Mouse (Mus musculus): ENCODE results near the gene Scarb1. TPM values are rescaled to one million over a fixed set of nuclear protein-coding genes. Genes with fewer than 3 reads are reported as not detected.
A peak's percentile ranks its signal among the peaks of the same experiment; 100 is the strongest.

The Scarb1 gene
- total RNA-seq, 2 experiments from 2014 or later: 22.0 to 28.0 TPM

- no peak for DNase-seq (ENCODE audit: low spot score in 2 of 2)
- intact Hi-C loops (cut with DNase I): no loop called here
These were observed 62.6 kb downstream of the Scarb1 start for GRCm38 (mm10) chr5:125278314-125278713.

DNA sequence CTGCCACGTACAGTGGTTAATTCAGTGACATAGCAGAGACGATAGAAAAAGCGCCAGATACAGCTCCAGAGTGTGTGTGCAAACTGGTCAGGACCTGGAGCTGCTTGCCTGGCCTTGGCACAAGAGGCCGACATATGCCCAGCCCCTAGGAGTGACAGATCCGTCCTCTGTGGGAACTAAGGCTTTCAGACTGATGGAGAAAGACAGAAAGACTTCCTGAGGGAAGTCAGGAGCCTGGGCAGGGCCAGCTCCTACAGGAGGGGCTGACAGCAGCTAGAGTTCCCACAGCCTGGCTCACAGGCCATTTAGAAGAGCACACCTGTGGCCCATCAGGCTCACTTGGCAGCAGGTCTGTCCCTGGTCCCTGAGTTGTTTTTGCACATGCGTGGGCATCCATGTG, 63.6 kb downstream of the Scarb1 start:
- DNase-seq (ENCODE audit: low spot score in 2 of 2): no peak
- intact Hi-C loops (cut with DNase I): no loop called here

GRCm38 (mm10) chr5:125276765-125277164, 64.1 kb downstream of the Scarb1 start:
- DNase-seq (ENCODE audit: low spot score in 2 of 2): no peak
- intact Hi-C loops (cut with DNase I): no loop called here

GRCm38 (mm10) chr5:125275315-125275714, 65.6 kb downstream of the Scarb1 start:
- DNase-seq (ENCODE audit: low spot score in 2 of 2): no peak
- intact Hi-C loops (cut with DNase I): no loop called here

GRCm38 (mm10) chr5:125274773-125275172, 66.1 kb downstream of the Scarb1 start:
- DNase-seq (ENCODE audit: low spot score in 2 of 2): no peak
- intact Hi-C loops (cut with DNase I): loop anchor here (5.0 kb wide), 2 partner anchors 93 to 257 kb away; no protein-coding TSS in a partner anchor

GRCm38 (mm10) chr5:125274182-125274581, 66.7 kb downstream of the Scarb1 start:
- intact Hi-C loops (cut with DNase I): loop anchor here (5.0 kb wide), 2 partner anchors 93 to 257 kb away; no protein-coding TSS in a partner anchor

DNA sequence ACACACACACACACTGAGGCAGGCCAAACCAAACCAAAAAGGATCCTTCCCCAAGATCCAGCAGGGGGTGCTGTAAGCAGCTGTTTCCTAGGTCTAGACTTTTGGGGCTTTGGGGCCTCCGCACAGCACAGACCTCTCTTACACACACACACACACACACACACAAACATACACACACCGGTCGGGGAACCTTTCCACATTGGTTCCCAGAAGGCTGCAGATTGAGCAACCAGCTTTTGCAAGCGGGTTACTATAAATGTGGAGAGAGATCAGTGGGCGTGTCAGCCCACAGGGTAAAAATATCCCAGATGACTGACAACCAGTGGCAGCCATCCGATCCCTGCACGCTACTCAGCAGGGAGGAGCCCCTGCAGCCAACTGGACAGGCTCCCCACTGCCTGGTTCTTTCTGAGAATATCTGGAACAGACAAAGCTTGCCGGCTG, 67.2 kb downstream of the Scarb1 start:
- DNase-seq (ENCODE audit: low spot score in 2 of 2): peak; percentile 53 to 55
- intact Hi-C loops (cut with DNase I): loop anchor here (5.0 kb wide), 2 partner anchors 94 to 256 kb away; no protein-coding TSS in a partner anchor

More at GRCm38 (mm10) chr5:125274182-125274581, 66.7 kb downstream of the Scarb1 start:
- DNase-seq (ENCODE audit: low spot score in 2 of 2): no peak

DNA sequence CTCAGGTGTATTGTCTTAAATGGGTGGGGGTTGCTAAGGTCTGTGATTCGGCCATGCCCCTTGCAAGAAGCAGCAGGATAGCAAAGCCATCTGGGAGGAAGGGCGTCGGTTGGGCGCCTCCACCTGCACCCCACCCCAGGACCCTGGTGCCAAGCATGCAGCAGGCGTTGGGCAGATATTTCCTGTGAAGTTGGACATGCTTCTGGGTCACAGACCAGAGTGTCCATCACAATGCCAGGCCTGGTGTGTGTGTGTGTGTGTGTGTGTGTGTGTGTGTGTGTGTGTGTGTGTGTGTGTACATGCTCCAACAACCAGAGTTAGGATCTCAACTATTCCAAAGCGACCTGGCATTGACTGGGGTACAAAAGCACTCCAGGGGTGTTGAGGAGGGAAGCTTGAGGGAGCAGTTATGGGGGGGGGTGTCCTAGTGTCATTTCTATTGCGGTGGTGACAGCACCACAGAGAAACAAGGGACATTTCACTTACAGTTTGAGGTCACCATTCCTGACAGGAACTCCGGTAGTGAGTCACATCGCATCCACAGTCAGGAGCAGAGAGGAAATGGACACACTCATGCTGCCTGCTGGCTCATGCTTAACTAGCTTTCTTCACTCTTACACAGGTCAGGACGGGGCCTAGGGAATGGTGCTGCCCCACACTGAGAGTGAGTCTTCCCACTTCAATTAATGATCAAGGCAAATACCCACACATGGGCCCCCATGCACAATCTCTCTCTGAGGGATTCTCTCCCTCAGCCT, 68.5 kb downstream of the Scarb1 start:
- intact Hi-C loops (cut with DNase I): loop anchor here (5.0 kb wide), 2 partner anchors 95 to 255 kb away; no protein-coding TSS in a partner anchor
- no peak for DNase-seq (ENCODE audit: low spot score in 2 of 2)

- peak; percentile 56 to 79 for DNase-seq (ENCODE audit: low spot score in 2 of 2)
- intact Hi-C loops (cut with DNase I): loop anchor here (2.0 to 5.0 kb wide), 3 partner anchors 96 to 371 kb away; no protein-coding TSS in a partner anchor
These were observed 69.2 kb downstream of the Scarb1 start for GRCm38 (mm10) chr5:125271531-125272203.

DNA sequence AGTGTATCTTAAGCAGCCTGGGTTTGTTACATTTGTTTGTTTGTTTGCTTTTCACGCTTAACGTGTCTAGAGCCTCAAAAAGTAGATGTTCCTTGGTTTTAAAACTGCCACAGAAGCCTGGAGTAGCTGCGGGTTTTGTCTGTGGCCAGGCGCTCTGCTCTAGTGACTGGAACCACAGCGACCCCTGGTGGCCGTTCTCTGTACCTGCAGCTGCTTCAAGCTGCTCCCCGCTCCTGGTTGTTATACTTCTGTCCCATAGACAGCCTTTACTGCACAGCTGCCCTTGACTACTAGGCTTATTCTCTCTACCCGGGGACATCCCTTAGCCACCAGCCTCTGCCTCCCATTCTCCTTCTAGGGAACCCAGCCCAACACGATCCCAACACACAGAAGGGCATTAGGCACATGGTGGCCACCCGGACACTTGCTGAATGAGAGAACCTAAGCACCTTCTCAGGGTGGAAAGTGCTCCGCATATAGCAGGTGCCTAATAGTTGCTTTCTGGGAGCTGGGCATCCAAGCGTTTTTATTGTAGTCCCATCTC, 70.2 kb downstream of the Scarb1 start:
- DNase-seq (ENCODE audit: low spot score in 2 of 2): peak; percentile 54 to 64
- intact Hi-C loops (cut with DNase I): loop anchor here (2.0 to 5.0 kb wide), 3 partner anchors 97 to 370 kb away; no protein-coding TSS in a partner anchor

- intact Hi-C loops (cut with DNase I): loop anchor here (2.0 to 5.0 kb wide), 6 partner anchors 53 to 369 kb away; no protein-coding TSS in a partner anchor
- DNase-seq (ENCODE audit: low spot score in 2 of 2): no peak
These were observed 71.1 kb downstream of the Scarb1 start for GRCm38 (mm10) chr5:125269836-125270235.

DNA sequence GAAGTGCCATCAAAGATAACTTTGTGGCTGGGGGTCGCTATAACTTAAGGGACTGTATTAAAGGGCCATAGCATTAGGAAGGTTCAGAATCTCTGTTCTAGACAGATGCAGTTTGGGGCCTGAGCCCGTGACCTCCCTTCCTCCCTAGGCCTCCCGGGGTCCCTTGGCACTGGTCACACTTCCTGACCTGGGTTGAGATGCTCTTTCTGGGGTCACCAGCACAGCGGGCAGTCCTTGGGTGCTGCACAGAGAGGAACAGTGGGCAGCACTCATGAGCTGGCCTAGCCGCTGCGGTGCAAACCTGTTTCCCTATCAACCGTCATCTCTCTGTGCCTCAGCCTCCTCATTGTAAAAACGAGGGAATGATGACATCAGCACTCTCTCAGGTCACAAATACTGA, 71.5 kb downstream of the Scarb1 start:
- no peak for DNase-seq (ENCODE audit: low spot score in 2 of 2)
- intact Hi-C loops (cut with DNase I): loop anchor here (2.0 to 5.0 kb wide), 3 partner anchors 52 to 212 kb away; no protein-coding TSS in a partner anchor

DNA sequence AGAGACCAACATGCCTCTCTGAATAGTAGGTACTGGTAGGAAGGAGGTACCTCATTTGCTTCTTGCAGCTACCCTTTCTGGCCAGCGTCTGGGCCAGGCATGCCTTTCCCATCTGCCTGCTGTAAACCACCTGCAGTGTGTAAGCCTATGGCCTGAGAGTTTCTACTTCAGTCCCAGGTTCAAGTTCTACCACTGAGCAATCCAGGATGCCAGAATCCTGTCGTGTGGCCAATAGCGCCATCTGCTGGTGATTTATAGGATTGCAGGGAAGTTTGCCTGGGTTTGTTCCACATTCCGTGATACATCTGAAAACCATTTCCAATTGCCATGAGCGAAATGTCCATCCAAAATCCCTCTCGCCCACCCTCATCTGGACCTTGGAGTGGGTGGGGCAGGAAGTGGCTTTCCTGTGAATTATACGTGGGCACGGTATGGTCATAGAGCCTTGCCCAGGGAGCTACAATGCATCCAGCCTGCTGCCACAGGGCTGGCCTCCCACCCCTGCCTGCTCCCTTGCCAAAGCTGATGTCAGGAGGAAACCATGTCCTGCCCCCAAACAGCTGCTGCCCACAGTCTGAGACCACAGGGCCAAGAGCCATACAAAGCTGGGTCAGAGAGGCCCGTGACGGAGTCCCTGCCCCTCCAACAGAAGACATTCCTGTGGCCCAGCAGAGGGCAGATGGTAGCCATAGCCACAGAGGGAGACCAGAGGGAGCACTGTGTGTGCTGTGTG, 72.7 kb downstream of the Scarb1 start:
- intact Hi-C loops (cut with DNase I): loop anchor here (2.0 to 5.0 kb wide), 3 partner anchors 51 to 211 kb away; no protein-coding TSS in a partner anchor
- DNase-seq (ENCODE audit: low spot score in 2 of 2): peak; percentile 70 to 83

GRCm38 (mm10) chr5:125267150-125267961, 73.5 kb downstream of the Scarb1 start:
- DNase-seq (ENCODE audit: low spot score in 2 of 2): peak; percentile 48 to 61
- intact Hi-C loops (cut with DNase I): loop anchor here (1.0 to 5.0 kb wide), 4 partner anchors 23 to 210 kb away; no protein-coding TSS in a partner anchor

DNA sequence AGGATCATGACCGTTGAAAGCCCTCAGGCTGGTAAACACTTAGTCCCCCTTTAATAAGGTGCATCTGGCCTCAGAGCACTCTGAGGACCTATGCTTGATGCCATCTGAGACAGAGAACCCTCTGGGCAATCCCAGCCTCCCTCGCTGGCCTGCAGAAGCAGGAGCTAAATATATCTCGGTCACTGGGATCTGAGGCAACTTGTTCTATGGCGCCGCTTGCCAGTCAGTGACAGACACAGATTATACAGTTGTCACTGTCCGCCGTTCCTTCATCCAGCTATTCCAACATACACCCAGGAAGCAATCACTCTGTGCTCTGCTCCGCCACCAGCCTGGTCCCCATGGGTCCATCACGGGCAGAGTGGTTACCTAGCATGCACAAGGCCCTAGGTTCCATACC, 74.8 kb downstream of the Scarb1 start:
- intact Hi-C loops (cut with DNase I): loop anchor here (2.0 to 5.0 kb wide), 3 partner anchors 21 to 209 kb away; no protein-coding TSS in a partner anchor
- DNase-seq (ENCODE audit: low spot score in 2 of 2): no peak

- intact Hi-C loops (cut with DNase I): loop anchor here (5.0 kb wide), 2 partner anchors 47 to 207 kb away; no protein-coding TSS in a partner anchor
- DNase-seq (ENCODE audit: low spot score in 2 of 2): no peak
These were observed 76.2 kb downstream of the Scarb1 start for GRCm38 (mm10) chr5:125264700-125265099.

- peak; percentile 63 for DNase-seq (ENCODE audit: low spot score in 2 of 2)
- intact Hi-C loops (cut with DNase I): no loop called here
These were observed 78.3 kb downstream of the Scarb1 start for GRCm38 (mm10) chr5:125262578-125262977.

DNA sequence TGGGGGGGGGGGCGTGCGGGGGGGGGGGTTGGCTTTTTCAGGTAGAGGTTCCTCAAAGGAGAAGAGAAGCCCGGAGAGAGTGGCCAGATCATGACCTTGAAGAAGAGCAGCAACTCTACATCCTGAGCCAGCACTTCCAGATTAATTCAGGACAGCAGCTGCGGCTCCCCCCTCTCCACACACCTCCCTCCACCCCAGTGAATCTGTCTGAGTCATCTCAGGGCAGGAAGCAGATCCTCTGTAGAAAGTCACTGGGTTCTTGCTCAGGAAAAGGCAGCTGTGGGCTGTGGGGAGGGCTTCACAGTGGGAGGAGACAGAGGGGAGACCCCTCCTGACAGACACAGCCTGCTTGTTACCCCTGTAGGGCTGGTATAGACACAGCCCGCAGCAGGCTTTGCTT, 87.0 kb downstream of the Scarb1 start:
- no peak for DNase-seq (ENCODE audit: low spot score in 2 of 2)
- intact Hi-C loops (cut with DNase I): no loop called here

All from left cerebral cortex, postnatal 36 days (tissue).